Mouse (Mus musculus) bone marrow, adult 2 months (tissue): ENCODE data around the gene Prkn.

ENCODE experiments used
- CTCF ChIP-seq: fragments of 200-500 bp; IDR thresholded peaks from 2 replicates; pipeline ENCODE4 v1.5.1; 2011; ENCODE audit warnings: low read length, control low read depth; ENCODE audit not compliant: control insufficient read depth, insufficient read depth
- POLR2A ChIP-seq: fragments of 200-500 bp; IDR thresholded peaks from 2 replicates; pipeline ENCODE4 v1.6.1; 2011; ENCODE audit warnings: low read depth, mild to moderate bottlenecking, control low read depth, low read length, borderline replicate concordance; ENCODE audit not compliant: control insufficient read depth

DNA sequence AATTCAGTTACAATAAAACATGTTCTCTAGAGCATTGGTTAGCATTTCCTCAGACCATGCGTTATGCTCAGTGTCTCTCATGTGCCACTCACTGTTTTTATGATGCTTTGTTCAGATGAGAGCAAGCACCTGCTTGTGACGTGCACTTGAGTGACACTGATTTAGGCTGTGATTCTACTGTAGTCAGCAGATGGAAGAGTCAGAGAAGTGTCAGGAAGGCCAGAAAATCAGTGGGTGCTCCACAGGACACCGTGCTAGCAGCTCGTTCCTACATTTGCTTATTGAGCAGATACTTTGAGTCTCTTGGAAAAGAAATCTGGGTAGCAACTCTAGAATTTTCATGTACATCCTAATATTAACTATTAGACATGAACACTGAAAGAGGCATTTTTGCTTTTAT lies 106.4 kb downstream of the Prkn start:
- no peak for TF ChIP-seq CTCF
- TF ChIP-seq POLR2A: no peak
